Mouse (Mus musculus): ENCODE data around the gene Pdpk1.
"Not testable (repeated sequence)": the region's sequence is repeated elsewhere in the genome, so short reads cannot be mapped to it uniquely, and the experiment has no call there.

Pdpk1 gene

DNA sequence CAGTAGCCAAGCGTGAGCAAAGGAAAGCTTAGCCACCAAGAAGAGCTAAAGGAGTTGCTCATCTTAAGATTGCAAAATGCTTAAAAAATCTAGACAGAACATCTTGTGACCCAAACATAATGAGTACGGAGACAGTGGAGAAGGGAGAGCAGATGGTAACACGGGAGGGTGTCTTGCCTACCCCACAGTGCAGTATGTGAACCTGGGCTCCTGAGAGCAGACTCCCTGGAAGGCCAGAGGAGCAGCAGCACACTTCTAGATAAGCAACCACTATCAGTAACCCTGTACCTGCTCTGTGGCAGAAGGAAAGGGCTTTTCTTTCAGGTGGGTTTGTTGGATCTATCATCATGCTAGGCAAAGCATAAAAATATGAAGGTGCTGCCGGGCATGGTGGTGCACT, 37.7 kb downstream of the Pdpk1 start:
- no peak for DNase-seq (ENCODE audit: low spot score in 2 of 2)

DNA sequence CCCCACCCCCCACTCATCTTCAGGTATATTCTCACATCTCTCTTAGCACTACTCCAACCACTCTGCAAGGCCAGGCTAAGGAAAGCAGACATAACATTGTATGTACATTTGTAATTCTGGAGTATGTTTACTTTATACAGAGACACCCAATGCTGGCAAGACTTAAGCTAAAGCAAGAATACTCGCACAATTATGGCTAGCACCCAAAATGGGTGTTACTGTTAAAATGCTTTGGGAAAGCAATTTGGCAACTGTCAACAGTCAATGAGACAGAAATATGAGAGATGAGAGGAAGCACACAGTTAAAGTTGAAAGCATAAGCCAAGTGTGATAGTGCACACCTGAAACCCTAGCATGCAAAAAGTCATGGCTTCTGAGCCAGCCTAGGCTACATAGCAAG, 39.5 kb downstream of the Pdpk1 start:
- DNase-seq (ENCODE audit: low spot score in 2 of 2) = no peak

DNA sequence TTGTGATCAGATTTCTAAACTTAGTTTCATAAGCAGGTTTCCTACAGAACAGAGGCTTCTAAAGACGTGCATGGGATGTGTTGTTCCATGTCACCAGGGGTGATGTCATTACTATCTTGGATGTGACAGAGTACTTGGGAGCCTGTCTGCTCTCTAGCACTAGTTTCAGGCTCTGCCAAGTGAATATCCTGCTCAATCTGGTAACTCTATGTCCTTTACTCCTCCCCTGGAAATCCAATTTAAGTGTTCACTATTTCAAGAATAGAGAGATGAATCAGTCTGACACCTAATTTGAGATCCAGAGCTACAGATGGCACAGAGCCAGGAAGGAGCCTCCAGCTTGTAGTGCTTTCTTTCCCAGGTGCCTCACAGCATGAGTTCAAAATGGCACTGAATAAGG, 41.8 kb downstream of the Pdpk1 start:
- no peak for DNase-seq (ENCODE audit: low spot score in 2 of 2)

DNA sequence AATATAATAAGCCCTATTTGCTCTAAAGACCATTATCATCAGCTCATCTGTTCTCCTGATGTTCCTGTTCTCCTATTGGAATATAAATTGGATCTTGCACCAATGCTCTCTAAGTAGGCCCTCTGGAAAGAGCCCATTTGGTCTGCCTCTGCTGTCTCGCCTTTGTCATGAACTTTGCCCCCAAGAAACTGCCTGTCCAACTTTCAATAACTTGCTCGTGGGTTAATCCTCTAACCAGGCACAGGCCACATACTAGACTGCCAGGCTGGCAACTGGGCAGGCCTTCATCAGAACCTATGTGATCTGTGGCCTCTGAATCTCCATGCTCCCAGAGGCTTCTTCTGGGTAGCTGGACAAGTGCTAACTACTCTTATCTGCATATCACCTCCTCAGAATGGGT, 45.6 kb downstream of the Pdpk1 start:
- no peak for DNase-seq (ENCODE audit: low spot score in 2 of 2)

DNA sequence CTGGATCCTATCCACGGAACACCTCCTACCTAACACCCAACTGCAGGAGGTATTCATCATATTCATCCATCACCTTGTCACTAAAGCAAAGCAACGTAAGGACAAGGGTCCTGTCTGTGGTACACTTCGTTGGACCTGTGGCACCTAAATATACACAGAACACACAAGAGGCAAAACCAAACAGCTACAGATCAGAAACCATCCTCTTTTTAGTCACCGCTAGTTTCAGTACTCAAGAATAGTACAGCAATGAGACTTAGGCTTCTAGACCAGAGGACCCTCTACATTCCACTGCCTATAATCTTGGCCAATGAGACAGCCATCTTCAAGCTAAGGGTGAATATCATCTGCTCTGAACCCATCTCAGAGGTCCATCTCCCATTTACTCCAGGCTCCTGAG, 52.4 kb downstream of the Pdpk1 start:
- DNase-seq (ENCODE audit: low spot score in 2 of 2) = no peak

DNA sequence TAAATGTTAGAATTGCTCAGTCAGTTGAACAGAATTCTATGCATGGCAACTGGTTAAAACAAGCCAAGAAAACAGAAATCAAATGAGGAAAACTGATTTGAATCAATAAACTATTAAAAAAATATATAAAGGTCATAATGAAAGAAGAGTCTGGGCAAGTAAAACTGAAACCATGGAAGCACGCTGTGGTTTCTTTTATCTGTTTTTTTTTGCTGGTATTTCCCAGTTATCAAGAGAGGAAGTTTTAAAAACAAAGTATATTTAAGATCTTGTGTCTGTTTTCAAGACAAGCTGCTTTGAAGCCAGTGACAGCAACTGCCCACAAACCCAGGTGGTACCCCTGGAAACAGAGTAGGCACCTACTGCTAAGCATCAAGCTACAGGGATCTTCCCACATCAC, 60.1 kb downstream of the Pdpk1 start:
- no peak for DNase-seq (ENCODE audit: low spot score in 2 of 2)

DNA sequence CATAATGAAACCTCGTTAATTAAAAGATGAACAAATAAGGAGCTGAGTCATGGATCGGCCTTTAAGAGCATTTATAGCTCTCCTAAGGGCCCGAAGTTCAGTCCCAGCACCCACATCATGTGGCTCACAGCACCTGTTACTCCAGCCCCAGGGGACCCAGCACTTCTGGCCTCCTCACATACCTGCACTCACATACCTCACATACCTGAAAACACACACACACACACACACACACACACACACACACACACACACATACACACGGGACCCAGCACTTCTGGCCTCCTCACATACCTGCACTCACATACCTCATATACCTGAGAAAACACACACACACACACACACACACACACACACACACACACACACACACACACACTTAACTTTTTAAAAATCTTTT, 64.3 kb downstream of the Pdpk1 start:
- DNase-seq (ENCODE audit: low spot score in 2 of 2) = not testable (repeated sequence)

DNA sequence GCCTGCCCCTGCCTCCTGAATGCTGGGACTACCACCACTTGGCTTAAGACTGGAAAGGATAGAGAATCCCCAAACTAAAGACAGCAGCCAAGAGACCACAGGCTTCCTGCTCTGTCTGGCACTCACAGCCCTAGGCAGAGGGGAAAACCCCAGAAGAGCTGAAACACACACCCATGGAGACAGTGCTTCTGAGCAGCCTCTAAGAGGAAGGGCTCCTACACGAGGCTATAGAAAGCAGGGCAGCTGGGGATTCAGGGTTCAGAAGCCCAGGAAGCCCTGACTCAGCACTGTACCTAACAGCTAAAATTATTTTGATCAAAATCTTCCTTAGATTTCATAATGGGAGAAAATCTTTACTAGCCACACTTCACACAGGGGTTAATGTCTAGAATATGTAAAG, 66.1 kb downstream of the Pdpk1 start:
- no peak for DNase-seq (ENCODE audit: low spot score in 2 of 2)

DNA sequence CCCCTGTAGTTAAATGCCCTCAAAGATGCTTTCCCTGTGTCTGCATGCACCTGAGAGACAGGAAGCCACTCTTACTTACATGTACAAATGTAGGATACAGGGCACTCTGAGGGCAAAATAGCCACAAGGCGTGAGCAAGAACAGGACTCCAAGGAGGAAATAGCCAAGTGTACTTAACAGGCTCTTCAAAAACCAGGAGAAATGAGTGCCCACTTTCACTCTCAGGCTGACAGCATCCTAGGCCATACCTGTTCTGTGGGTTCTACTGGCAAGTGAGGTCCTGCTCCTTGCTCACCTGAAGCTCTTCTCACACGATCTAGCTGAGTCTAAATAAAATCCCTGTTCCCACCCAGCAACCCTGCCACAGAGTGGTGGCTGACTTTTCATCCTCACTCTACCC, 73.6 kb downstream of the Pdpk1 start:
- DNase-seq (ENCODE audit: low spot score in 2 of 2) = no peak

DNA sequence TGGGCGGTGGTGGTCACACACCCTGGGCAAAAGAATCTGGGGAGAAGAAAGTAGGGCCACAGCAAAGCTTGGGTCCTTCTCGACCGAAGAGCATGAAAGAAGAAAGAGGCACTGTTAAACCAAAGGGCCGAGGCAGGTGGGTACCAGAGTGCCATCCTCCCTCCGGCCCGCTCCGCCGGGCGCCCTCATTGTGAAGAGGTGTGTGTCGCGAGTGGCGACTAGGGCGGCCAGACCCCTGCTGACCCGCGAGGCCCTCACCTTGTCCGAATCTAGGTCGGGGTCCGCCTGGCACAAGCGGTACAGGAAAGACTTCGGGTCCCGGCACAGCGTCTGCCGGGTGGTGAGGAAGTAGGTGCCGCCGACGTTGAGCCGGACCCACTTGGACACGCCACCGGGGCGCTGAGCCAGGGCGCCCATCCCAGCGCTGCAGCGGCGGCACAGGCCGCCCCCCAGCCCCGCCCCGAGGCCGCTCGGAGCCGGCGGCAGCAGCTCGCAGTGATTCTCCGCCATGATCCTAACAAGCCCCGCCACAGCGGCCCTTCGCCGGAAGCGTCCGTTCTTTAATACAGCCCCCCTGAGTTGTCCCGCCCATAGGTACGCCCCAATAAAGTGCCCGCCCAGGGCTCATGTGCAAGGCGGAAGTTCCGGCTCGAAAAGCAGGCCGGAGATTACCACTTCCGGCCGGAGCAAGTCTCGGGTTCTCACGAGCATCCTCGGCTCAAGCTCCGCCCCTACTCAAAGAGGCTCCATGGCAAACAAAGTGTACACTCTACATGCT, 77.6 kb downstream of the Pdpk1 start, which contains the start of gene Kctd5:
Gene Kctd5, minus strand, starts transcription at position 567 of the 778 bp plus-strand sequence.
- DNase-seq (ENCODE audit: low spot score in 2 of 2) = peak; percentile 93 to 94

DNA sequence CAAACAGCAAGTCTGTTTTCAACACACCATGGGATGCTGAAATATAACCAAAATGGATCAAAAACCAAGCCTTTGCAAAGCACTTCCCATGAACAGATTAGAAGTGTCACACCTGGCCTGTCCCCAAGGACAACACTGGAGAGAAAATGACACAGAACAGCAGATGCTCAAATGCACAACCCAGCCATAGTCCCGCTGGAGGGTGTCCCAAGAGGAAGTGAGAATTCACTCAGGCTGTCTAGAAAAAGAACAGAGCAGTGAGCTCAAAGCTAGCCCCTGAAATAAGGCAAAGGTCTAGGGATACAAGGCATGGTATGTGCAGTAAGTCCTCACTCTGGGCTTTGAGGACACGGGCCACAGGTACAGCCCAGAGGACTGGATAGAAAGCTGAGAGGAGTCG, 81.2 kb downstream of the Pdpk1 start:
- DNase-seq (ENCODE audit: low spot score in 2 of 2) = no peak

DNA sequence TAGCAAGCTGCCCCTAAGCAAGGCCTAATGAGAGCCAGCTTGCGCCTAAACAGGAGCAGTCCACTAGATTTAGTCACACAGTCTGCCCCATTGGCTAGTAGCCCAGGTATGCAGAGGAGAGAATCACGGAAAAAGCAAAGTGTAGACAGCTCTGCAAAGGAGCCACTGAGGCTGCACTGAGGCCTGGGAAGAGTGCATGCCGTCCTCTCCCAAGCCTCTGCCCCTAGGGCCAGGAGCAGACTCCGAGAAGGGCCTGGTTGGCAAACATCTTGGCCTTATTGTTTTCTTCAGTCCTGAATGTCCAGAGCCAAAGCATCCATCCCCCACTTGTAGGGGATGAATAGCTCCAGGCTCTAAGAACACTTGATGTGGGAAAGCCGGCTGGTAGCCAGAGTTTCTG, 82.5 kb downstream of the Pdpk1 start:
- DNase-seq (ENCODE audit: low spot score in 2 of 2) = no peak

DNA sequence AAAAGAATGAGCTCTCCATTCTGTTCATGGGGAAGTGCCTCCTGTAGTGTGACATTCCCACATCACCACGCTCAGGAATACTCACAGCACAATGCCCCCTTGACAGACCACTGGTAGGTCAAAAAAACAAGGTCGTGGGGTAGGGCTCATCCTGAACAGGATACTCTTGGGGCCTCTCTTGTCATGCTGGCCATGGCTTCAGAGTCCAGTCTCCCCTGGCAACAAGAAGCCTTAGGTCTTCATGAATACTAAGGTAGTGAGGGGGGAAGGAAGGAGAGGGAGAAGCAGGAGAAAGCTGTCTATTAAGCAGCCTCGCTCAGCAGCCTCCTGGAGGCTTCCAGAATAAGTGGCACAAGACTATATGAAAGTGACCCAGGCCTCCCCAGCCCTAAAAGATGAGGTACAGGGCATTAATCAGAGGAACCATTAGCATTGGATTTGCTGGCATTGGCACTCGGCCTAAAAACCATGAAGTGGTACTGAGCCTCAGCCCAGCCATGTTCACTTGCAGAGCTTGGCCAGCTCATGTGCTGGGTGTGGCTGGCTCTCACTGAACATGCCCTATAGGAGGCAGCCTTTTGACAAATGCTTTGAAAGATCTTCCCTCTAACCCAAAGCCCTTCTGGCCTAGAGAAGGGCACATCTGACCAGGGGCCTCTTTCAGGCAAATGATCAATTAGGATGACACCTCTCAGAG, 88.1 kb downstream of the Pdpk1 start:
- DNase-seq (ENCODE audit: low spot score in 2 of 2) = no peak

DNA sequence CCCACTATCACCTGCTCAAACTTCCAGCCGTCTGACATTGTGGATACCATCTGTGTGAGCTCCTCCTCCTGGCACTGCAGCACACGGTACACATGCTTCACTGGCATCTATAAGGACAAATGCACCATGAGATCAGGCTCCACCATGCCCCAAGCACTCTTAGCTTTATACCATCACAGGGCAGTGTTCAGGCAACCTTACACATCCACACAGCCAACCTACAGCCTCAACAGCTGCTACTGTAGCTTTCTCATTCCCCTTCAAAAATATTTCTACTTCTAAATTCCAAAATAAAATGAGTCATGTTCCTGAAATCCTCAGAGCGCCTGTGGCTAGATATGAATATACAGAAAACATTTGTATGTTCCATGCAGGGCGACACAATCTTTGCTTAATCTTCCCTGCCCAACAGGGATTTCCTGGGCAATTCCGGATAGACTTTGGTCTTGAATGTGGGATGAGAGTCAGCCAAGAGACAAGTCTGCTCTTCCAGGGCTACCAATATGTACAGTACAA, 92.9 kb downstream of the Pdpk1 start:
- no peak for DNase-seq (ENCODE audit: low spot score in 2 of 2)

DNA sequence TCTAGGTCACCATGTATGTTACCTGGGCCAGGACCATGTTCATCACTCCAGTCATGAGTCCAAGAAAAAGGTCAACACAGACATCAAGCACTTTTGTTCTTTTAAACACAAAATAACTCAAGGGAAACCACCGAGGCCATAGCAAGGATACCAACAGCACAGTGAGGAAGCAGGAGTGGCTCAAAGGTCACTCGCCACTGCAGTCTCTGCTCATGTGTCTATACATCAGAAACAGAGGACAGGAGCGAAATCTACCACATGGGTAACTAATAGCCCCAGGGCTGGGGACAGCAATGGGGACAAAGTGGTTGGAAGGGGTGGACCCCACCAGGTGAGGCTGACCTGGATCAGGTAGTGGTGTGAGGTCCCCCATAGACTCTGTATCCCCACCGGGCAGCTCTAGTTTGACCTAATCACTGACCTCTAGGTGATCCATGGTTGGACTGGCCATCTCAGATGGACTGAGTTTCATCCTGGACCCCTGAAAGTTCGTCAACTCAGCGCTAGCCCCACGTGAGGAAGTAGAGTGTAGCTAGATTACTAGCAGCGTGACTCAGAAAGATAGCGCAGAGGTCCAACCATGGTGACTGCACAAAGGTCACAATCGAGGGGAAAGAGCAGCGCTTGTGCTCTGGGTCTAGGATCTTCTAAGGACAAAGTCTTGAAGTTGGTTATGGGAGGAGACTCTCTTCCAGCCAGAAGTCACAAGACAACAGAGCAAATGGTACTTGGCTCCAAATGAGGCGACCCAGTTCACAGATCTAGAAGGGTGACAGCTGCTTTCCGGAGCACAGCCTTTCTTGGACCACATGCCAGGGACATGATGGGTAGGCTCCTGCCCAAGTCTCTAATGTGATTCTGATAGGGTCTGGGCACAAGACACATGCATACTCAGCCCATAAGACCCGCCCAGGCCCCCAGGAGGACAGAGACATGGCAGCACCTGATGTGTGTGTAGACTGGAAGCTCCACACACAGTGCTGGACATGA, 93.8 kb downstream of the Pdpk1 start:
- DNase-seq (ENCODE audit: low spot score in 2 of 2) = no peak

DNA sequence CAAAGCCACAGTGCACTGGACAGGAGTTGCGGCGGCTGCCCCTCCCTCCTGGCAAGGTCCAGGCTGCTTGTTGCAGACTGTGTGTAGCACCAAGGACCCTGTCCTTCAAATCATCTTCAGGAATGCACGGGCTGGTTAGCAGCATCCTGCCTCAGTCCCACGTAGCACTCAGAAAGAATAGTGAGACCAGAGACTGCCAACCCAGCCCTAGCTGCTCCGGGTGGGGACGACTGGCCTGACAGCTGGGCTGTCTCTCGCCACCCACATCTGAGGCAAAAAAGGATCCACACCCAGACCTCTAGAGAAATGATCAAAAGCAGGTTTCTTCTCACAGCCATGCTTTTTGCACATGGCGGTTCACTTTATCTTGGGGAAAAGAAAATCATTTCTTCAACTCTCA, 101.7 kb downstream of the Pdpk1 start:
- DNase-seq (ENCODE audit: low spot score in 2 of 2) = no peak

DNA sequence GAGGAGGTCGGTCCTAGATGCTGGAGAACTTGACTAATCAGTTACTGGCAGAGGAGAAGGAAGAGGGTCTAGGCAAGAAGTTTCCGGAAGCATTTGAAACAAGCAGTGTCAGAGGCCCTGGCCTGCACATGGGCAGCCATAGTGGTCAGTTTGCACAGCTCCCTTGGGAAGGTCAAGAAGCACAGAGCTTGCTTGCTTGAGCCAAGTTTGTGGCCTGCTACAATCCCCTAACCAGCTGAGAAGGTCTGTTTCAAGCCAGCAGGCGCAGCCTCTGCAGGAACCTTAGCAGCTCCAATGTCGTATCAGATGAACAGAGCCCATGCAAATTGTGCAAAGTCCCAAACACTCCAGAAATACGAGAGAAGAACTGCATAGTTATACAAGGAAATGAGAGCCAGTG, 102.7 kb downstream of the Pdpk1 start:
- no peak for DNase-seq (ENCODE audit: low spot score in 2 of 2)

DNA sequence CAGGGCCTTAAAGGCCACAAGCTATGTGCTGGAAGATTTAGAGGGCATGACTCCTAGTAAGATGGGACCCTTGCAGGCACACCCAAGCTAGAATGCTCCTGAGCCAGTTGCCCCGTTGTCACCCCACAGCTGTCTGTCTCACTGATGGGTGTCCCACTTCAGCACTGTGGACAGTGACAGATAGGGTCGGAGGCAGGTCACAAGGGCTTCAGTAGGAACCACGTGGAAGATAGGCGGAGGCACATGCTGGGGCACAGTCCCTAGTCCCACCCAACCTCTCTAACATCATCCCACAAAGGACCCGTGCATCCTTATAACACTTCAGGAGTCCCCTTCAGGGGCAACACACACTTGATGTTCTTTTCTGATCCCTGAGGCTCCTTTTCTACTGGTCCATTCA, 104.7 kb downstream of the Pdpk1 start:
- no peak for DNase-seq (ENCODE audit: low spot score in 2 of 2)

DNA sequence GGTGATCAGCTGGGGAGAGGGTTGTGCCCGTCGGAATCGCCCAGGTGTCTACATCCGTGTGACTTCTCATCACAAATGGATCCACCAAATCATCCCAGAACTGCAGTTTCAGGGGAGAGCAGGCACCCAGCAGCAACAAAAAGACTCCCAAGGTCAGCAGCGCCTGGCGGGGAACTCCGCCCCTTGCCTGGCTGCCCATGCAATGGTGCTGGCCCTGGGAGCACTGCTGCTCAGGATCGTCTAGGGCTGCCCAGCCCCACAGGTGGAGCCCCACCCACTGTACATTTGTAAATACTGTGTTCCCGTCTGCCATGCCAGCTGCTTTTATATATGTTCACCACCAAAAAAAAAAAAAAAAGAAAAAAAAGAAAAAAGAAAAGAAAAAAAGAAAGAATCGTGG, 105.1 kb downstream of the Pdpk1 start:
- no peak for DNase-seq (ENCODE audit: low spot score in 2 of 2)

DNA sequence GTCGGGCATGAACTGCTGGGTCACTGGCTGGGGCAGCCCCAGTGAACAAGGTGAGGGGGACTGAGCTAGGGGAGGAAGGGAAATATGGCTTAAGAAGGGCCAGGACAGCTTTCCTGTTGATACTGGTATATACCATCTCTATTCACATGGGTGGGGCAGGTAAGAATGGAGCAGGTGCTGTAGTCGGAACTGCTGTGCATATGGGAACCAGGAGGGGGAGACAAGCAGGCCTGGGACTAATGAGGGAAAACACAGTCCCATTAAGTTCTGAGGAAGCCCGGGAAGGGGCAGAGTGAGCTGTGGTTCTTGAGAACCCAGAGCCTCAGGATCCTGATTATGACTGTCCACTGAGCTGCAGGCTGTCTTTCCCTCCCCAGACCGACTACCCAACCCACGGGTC, 106.2 kb downstream of the Pdpk1 start:
- DNase-seq (ENCODE audit: low spot score in 2 of 2) = no peak

DNA sequence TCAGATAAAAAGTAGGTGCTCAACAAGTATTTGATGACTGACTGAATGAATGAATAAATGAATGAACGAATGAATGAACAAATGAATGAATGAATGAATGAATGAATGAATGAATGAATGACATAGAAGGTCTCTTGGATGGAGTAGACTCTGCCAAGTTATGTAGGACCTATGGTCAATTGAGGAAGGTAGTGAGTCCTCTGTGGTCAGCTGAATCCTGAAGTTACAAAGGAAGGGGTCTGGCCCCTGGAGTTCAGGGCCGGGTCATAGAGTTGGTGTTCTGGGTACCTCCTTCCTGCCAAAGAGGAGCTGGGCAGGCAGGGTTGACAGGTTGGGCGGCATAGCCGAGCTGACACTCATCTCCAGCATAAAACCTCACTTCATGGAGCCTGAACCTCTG, 112.9 kb downstream of the Pdpk1 start, which contains the start of gene Prss27:
Gene Prss27, plus strand, starts transcription at position 301 of the 400 bp plus-strand sequence.
- no peak for DNase-seq (ENCODE audit: low spot score in 2 of 2)

DNA sequence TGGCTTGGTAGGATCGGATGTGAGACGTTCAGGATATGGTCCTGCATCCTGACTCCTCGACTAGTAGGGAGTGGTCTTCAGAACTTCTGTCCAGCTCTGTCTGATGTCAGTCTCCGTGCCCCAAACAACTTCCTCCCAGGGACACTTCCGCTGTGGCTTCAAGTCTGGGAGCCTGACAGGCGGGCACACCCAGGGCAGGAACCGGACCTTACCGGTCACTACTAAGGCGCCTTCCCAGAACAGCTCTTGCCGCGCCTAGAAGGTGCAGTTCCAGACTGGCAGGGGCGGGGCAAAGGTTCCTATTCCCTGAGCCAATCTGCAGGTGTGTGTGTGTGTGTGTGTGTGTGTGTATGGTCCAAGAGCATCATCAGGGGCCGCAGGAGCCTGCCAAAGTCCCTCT, 113.4 kb downstream of the Pdpk1 start:
- peak in 1 of 2 experiments; percentile 29 for DNase-seq (ENCODE audit: low spot score in 2 of 2)

Measured in urinary bladder, postnatal 36 days (tissue).